Mouse (Mus musculus) heart, adult 2 months (tissue): ENCODE measurements around the gene Arf1.
A peak's percentile ranks its signal among the peaks of the same experiment; 100 is the strongest.

ENCODE experiments used
- CTCF ChIP-seq: fragments of 200-600 bp; IDR thresholded peaks from 2 replicates; pipeline ENCODE4 v1.8.1; 2022; ENCODE audit warnings: antibody characterized with exemption, mild to moderate bottlenecking, moderate library complexity
- EP300 ChIP-seq: fragments of 200-500 bp; IDR thresholded peaks from 2 replicates; pipeline ENCODE4 v1.6.1; 2011; ENCODE audit warnings: low read depth, low read length, control low read depth; ENCODE audit not compliant: insufficient read depth
- POLR2A ChIP-seq: fragments of 200-500 bp; IDR thresholded peaks from 2 replicates; pipeline ENCODE4 v1.6.1; 2011; ENCODE audit warnings: mild to moderate bottlenecking, low read depth, low read length, control low read depth; ENCODE audit not compliant: insufficient read depth

- TF ChIP-seq CTCF (no peak), EP300 (peak; percentile 67), POLR2A (peak; percentile 96)
These were observed 19.8 kb downstream of the Arf1 start, which contains the start of gene 2310033P09Rik for GRCm38 (mm10) chr11:59208153-59208831.
